Mouse (Mus musculus) lung, postnatal 36 days (tissue): Measurements from ENCODE around the gene Slc27a2.
"Not testable (repeated sequence)": the region's sequence is repeated elsewhere in the genome, so short reads cannot be mapped to it uniquely, and the experiment has no call there.

ENCODE experiments used
- DNase-seq: peaks from one replicate; pipeline ENCODE4 v3.0.0; 2022; ENCODE audit warnings: mixed read lengths

Gene Slc27a2

GRCm38 (mm10) chr2:126606061-126606687, 54.0 kb downstream of the Slc27a2 start:
- peak; percentile 46 for DNase-seq

GRCm38 (mm10) chr2:126606688-126607062, 54.5 kb downstream of the Slc27a2 start:
- DNase-seq, result no peak

- DNase-seq, result peak; percentile 44
These were observed 55.5 kb downstream of the Slc27a2 start for GRCm38 (mm10) chr2:126607553-126608203.

GRCm38 (mm10) chr2:126609600-126609999, 57.4 kb downstream of the Slc27a2 start:
- not testable (repeated sequence) for DNase-seq

- no peak for DNase-seq
These were observed 63.1 kb downstream of the Slc27a2 start for GRCm38 (mm10) chr2:126615355-126615754.

GRCm38 (mm10) chr2:126618470-126619179, 66.4 kb downstream of the Slc27a2 start:
- peak; percentile 35 for DNase-seq

GRCm38 (mm10) chr2:126619249-126619704, 67.1 kb downstream of the Slc27a2 start, which contains the start of gene Hdc:
Gene Hdc, minus strand, starts transcription at chr2:126619299.
- peak; percentile 57 for DNase-seq

- no peak for DNase-seq
These were observed 70.2 kb downstream of the Slc27a2 start for GRCm38 (mm10) chr2:126622455-126622854.

GRCm38 (mm10) chr2:126623138-126623537, 70.9 kb downstream of the Slc27a2 start:
- DNase-seq, result no peak

- no peak for DNase-seq
These were observed 76.3 kb downstream of the Slc27a2 start for GRCm38 (mm10) chr2:126628455-126628995.

- no peak for DNase-seq
These were observed 81.0 kb downstream of the Slc27a2 start for GRCm38 (mm10) chr2:126633165-126633564.

GRCm38 (mm10) chr2:126635939-126636823, 84.0 kb downstream of the Slc27a2 start:
- DNase-seq, result peak; percentile 75
